Mouse (Mus musculus) midbrain, embryonic 14.5 days (tissue): ENCODE measurements around the gene Cnfn. TPM values are rescaled to one million over a fixed set of nuclear protein-coding genes. Genes with fewer than 3 reads are reported as not detected.
A peak's percentile ranks its signal among the peaks of the same experiment; 100 is the strongest.

Experiments used
- ATAC-seq: fragments of 200-750 bp; cut with Nextera tagmentation; 2 replicates; pipeline ENCODE4 v1.8.0; 2017; ENCODE audit warnings: moderate number of reproducible peaks, moderate library complexity; ENCODE audit not compliant: low FRiP score, low TSS enrichment
- DNase-seq: peaks from one replicate; pipeline ENCODE4 v3.0.0-alpha.2; 2015
- H3K27ac ChIP-seq: fragments of 300-500 bp; sonication (generic); replicated peaks from 2 replicates; pipeline ENCODE4 v1.5.1; 2014; ENCODE audit warnings: mild to moderate bottlenecking, low read depth, low read length, moderate library complexity
- H3K27me3 ChIP-seq: fragments of 300-500 bp; sonication (generic); 2 replicates; pipeline ENCODE4 v1.6.1; 2014; ENCODE audit warnings: low read length, control low read depth, mixed read lengths; ENCODE audit not compliant: control insufficient read depth, insufficient read depth
- H3K36me3 ChIP-seq: fragments of 300-500 bp; sonication (generic); 2 replicates; pipeline ENCODE4 v1.6.1; 2014; ENCODE audit warnings: low read length, control low read depth; ENCODE audit not compliant: control insufficient read depth, insufficient read depth
- H3K4me1 ChIP-seq: fragments of 300-500 bp; sonication (generic); 2 replicates; pipeline ENCODE4 v1.6.1; 2014; ENCODE audit warnings: mild to moderate bottlenecking, antibody characterized with exemption, low read length, control low read depth; ENCODE audit not compliant: control insufficient read depth, insufficient read depth
- H3K4me2 ChIP-seq: fragments of 300-500 bp; sonication (generic); 2 replicates; pipeline ENCODE4 v1.6.1; 2014; ENCODE audit warnings: mild to moderate bottlenecking, low read length, moderate library complexity
- H3K4me3 ChIP-seq: fragments of 300-500 bp; sonication (generic); replicated peaks from 2 replicates; pipeline ENCODE4 v1.5.1; 2014; ENCODE audit warnings: low read depth, low read length
- H3K9ac ChIP-seq: fragments of 300-500 bp; sonication (generic); replicated peaks from 2 replicates; pipeline ENCODE4 v1.6.1; 2014; ENCODE audit warnings: mild to moderate bottlenecking, low read length, moderate library complexity
- H3K9me3 ChIP-seq: fragments of 300-500 bp; sonication (generic); 2 replicates; pipeline ENCODE4 v1.6.1; 2016; ENCODE audit warnings: low read length, control low read depth, mixed read lengths; ENCODE audit not compliant: control insufficient read depth
- WGBS: fragments of 180-500 bp; shearing (Covaris S2); extraction: QIAGEN DNeasy Blood & Tissue Kit; methylation state at CpG from one replicate; pipeline ENCODE4 v1.1.7; 2014; 5-methylcytosine and 5-hydroxymethylcytosine counted together
- polyA plus RNA-seq: library from polyadenylated mRNA; unstranded; fragments of >200 nt; fragmentation: Nextera tagmentation; extraction: Ambion mirVana; gene quantifications from 2 replicates; pipeline ENCODE4 v1.2.1, GENCODE M21; 2014

Cnfn gene
- polyA plus RNA-seq, 1 experiment from 2014 or later, result not detected

GRCm38 (mm10) chr7:25385259-25385658 is 15.7 kb upstream of the Cnfn start:
- no peaks in the 10 kb centered on the region for H3K9me3 ChIP-seq
- no peaks in the 10 kb centered on the region for H3K27me3 ChIP-seq
- peaks cover 57% of the 10 kb centered on the region for H3K36me3 ChIP-seq
- ATAC-seq, result no peak
- peaks cover 8% of the 10 kb centered on the region; the same call in 1 of the 2 replicates for H3K4me1 ChIP-seq
- DNase-seq, result no peak
- 93% methylated on average over 12 of the region's 12 CpGs for WGBS
- H3K9ac ChIP-seq, result no peak overlapping the region
- no peak overlapping the region for H3K4me2 ChIP-seq
- no peak overlapping the region for H3K27ac ChIP-seq
- H3K4me3 ChIP-seq, result no peak overlapping the region

- DNase-seq (no peak), ATAC-seq (no peak)
- Histone ChIP-seq H3K9me3 (no peaks in the 10 kb centered on the region), H3K4me2 (no peak overlapping the region), H3K36me3 (peaks cover 55% of the 10 kb centered on the region), H3K4me1 (0 out of 2 replicates have a peak, but pooled peaks cover 3% of the 10 kb centered on the region), H3K4me3 (no peak overlapping the region), H3K27ac (no peak overlapping the region), H3K9ac (no peak overlapping the region), H3K27me3 (no peaks in the 10 kb centered on the region)
- WGBS, result 91% methylated on average over 9 of the region's 9 CpGs
Measured at GRCm38 (mm10) chr7:25384818-25385217, 15.3 kb upstream of the Cnfn start.

GRCm38 (mm10) chr7:25384318-25384717 is 14.8 kb upstream of the Cnfn start:
- no peak overlapping the region for H3K4me3 ChIP-seq
- no peak overlapping the region for H3K27ac ChIP-seq
- DNase-seq, result no peak
- no peak overlapping the region for H3K9ac ChIP-seq
- ATAC-seq, result no peak
- WGBS, result 92% methylated on average over 13 of the region's 13 CpGs
- no peak overlapping the region for H3K4me2 ChIP-seq
- no peaks in the 10 kb centered on the region for H3K27me3 ChIP-seq
- H3K4me1 ChIP-seq, result no peaks in the 10 kb centered on the region
- H3K36me3 ChIP-seq, result peaks cover 55% of the 10 kb centered on the region
- H3K9me3 ChIP-seq, result no peaks in the 10 kb centered on the region

- Histone ChIP-seq H3K9me3 (no peaks in the 10 kb centered on the region), H3K4me1 (no peaks in the 10 kb centered on the region), H3K27me3 (no peaks in the 10 kb centered on the region), H3K4me2 (no peak overlapping the region), H3K36me3 (peaks cover 55% of the 10 kb centered on the region), H3K27ac (no peak overlapping the region), H3K9ac (no peak overlapping the region), H3K4me3 (no peak overlapping the region)
- WGBS, result 89% methylated on average over 4 of the region's 4 CpGs
- DNase-seq (no peak), ATAC-seq (no peak)
Measured at GRCm38 (mm10) chr7:25383891-25384290, 14.4 kb upstream of the Cnfn start.

GRCm38 (mm10) chr7:25383385-25383784 is 13.9 kb upstream of the Cnfn start:
- ATAC-seq (no peak), DNase-seq (no peak)
- Histone ChIP-seq H3K4me1 (no peaks in the 10 kb centered on the region), H3K4me3 (no peak overlapping the region), H3K9me3 (no peaks in the 10 kb centered on the region), H3K36me3 (peaks cover 54% of the 10 kb centered on the region), H3K27ac (no peak overlapping the region), H3K9ac (no peak overlapping the region), H3K27me3 (no peaks in the 10 kb centered on the region), H3K4me2 (no peak overlapping the region)
- 91% methylated on average over 7 of the region's 7 CpGs for WGBS

GRCm38 (mm10) chr7:25382541-25382940 is 13.0 kb upstream of the Cnfn start:
- Histone ChIP-seq H3K36me3 (peaks cover 45% of the 10 kb centered on the region), H3K4me3 (no peak overlapping the region), H3K4me1 (no peaks in the 10 kb centered on the region), H3K4me2 (no peak overlapping the region), H3K27me3 (no peaks in the 10 kb centered on the region), H3K9ac (no peak overlapping the region), H3K9me3 (no peaks in the 10 kb centered on the region), H3K27ac (no peak overlapping the region)
- ATAC-seq, result no peak
- DNase-seq, result no peak

GRCm38 (mm10) chr7:25381284-25381680 is 11.8 kb upstream of the Cnfn start:
- Histone ChIP-seq H3K9ac (no peak overlapping the region), H3K36me3 (peaks cover 39% of the 10 kb centered on the region), H3K4me3 (no peak overlapping the region), H3K27ac (no peak overlapping the region), H3K4me1 (no peaks in the 10 kb centered on the region), H3K9me3 (no peaks in the 10 kb centered on the region), H3K4me2 (no peak overlapping the region), H3K27me3 (no peaks in the 10 kb centered on the region)
- no peak for DNase-seq
- ATAC-seq, result no peak
- 32% methylated on average over 3 of the region's 3 CpGs for WGBS

GRCm38 (mm10) chr7:25380392-25381283 is 11.1 kb upstream of the Cnfn start:
- Histone ChIP-seq H3K9ac (no peak overlapping the region; the same call in 1 of the 2 replicates), H3K27me3 (no peaks in the 10 kb centered on the region), H3K36me3 (peaks cover 35% of the 10 kb centered on the region), H3K27ac (no peak overlapping the region), H3K9me3 (no peaks in the 10 kb centered on the region), H3K4me2 (peak overlapping the region; percentile 56), H3K4me3 (no peak overlapping the region), H3K4me1 (no peaks in the 10 kb centered on the region)
- 59% methylated on average over 18 of the region's 18 CpGs for WGBS
- ATAC-seq (no peak), DNase-seq (no peak)
